Mouse (Mus musculus): ENCODE measurements around the gene 1700020A23Rik.

1700020A23Rik gene

GRCm38 (mm10) chr2:130412775-130413174, 7.7 kb downstream of the 1700020A23Rik start:
- DNase-seq: no peak

DNA sequence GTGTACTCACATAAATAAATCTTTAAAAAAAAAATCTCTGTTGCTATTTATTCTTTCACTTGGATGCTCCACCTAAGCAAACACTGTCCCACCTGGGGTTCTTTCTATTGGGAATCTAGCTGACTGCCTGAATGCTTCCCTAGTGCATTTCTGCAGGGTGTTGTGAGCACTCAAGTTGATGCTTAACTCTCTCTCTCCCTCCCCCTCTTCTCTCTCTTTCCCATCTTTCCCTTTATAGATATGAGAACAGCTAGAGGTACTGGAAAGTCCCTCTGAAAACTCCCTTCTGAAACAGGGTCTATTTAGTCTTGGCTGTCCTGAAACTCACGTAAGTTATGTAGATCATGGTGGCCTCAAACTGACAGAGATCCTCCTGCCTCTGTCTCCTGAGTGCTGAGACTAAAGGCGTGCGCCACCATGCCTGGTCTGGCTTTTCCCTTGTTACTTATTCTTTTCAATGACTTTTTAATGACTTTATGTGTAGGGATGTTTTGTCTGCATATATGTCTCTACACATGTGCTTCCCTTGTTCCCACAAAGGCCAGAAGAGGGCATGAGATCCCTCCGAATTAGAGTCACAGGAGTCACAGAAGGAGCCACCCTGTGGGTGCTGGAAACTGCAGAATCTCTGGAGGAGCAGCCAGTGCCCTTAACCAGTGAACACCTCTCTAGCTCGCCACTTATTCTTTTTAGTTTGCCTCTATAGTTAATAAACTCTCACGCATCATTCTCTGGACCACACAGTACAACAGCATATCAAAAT, 9.2 kb downstream of the 1700020A23Rik start:
- DNase-seq: no peak

DNA sequence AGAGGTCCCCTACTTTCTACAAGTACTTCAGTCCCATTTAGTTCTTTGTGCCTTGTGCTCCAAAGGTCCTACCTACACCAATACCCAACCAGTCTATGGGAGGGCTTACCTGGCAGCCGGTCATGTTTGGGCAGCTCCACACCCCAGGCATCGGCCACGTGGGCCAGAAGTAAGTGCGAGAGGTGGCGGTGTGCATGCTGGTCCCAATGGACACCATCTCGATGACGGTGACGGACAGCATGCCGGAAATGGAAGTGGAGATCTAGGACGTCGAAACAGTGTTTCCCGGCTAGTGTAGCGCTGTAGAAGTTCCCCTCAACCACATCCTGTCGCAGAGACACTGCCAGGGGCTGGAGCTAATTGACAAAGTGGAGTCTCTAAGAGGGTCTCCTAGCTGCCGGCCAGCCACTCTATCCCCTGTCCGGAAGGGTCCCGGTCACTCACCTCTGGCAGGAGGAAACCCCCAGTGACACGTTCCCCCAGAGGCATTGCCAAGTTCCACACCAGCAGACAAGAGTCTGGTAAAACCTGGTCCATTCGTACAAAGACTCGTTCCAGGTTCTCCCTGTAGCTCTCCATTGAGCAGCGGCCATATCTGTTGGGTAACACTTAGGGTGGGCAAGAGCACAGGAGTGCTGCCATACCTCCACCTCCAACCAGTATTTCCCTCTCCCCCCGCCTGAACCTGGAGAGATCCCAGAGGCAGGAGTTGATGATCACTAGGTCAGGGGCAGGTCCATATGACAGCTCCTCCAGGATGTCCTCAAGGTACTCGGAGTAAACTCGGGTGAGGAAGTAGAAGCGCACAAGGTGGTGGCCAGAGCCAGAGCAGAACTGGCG, 16.9 kb downstream of the 1700020A23Rik start:
- DNase-seq: no peak

- peak; percentile 79 for DNase-seq
Measured at GRCm38 (mm10) chr2:130423397-130424125, 18.5 kb downstream of the 1700020A23Rik start.

DNA sequence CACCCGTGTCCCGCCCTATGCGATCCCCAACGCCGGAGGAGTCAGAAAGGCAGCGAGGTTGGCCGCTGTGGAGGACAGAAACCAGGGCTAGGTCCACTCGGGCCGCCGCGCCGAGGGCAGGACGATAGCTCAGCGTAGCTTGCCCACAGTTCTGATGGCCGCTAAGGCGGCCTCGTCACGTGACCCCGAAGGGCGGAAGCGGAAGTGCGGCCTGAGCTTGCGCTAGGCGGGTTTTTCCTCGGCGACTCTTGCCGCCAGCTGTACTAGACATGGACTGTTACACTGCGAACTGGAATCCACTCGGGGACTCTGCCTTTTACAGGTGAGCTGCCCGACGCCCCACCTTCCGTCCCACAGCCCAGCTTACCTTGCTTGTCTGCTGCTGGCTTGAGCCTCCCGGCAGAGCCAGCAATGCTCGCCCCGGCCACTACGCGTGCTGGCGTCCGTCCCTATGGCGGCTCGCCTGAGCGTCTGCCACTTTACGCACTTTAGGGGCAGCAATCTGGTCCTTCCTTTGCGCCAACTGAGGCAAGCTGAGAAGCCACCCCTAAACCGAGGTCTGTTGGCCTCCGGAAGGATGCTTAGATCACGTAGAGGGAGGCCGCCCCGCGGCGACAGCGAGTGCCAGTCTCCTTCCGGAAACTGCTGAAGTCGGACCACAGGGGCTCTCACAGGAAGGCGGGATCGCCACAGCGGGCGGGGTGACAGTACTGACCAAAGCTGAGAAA, 19.2 kb downstream of the 1700020A23Rik start, which contains the start of the genes Vps16 and Pced1a:
Gene Vps16 (plus strand): TSS at position 214 of the 728 bp plus-strand sequence.
Gene Pced1a (minus strand): TSS at position 576 of the 728 bp plus-strand sequence.
- DNase-seq: peak; percentile 94

DNA sequence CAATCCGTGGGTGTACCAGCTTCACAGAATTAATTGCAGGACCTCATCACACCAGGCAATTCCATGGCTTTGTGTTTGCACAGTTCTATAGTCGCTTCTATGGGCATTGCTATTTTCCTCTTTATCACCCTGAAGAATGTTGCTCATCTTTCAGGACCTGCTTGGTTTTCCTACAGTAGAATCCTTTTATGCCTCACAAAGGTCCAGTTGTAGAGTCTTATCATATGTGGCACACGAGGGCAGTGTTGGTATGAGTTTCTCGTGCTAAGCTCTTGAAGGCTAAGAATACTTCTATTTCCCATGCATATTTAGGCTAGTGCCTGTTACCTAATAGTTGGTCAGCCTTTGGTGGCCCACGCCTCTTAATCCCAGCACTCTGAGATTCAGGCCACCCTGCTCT, 20.1 kb downstream of the 1700020A23Rik start:
- DNase-seq: no peak

GRCm38 (mm10) chr2:130429851-130430250, 24.8 kb downstream of the 1700020A23Rik start:
- no peak for DNase-seq

DNA sequence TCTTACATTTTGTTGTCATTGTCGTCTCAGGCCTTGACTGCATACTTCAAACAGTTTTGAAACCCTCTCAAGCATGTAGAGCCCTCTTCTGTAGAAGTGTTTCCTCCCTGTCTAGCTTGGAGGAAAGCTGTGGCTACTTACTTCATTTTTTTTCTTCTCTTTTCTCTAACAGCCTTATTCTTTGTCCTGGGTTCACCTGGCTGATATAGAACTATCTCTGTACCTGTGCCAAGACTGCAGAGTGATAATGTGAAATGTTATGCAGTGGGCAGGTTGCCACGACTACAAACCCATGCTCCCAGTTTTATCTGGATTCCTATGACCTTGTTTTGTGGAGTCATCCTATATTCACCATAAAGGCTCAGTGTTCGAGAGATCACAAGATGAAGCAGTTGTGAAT, 25.4 kb downstream of the 1700020A23Rik start:
- DNase-seq: no peak

DNA sequence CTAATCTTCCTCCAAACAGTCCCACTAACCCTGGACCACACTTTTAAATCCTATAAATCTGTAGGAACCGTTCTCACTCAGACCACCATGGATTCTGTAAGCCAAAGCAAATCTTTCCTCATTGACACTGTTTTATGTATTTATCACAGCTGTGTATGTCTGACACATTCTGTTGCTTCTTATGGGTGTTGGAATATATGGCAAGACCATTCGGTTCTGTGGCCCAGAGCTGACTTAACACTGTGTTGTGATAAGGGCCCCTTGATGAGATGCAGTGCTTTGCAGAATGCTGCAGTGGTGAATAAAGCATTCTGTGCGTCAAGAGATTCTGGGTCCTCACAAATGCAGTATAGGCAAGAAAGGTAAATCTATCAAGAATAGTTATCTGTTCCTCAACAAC, 27.1 kb downstream of the 1700020A23Rik start:
- DNase-seq: no peak

GRCm38 (mm10) chr2:130433152-130433551, 28.1 kb downstream of the 1700020A23Rik start:
- peak; percentile 41 for DNase-seq

GRCm38 (mm10) chr2:130436769-130437168, 31.7 kb downstream of the 1700020A23Rik start:
- DNase-seq: no peak

- DNase-seq: no peak
Measured at GRCm38 (mm10) chr2:130438861-130439260, 33.8 kb downstream of the 1700020A23Rik start.

DNA sequence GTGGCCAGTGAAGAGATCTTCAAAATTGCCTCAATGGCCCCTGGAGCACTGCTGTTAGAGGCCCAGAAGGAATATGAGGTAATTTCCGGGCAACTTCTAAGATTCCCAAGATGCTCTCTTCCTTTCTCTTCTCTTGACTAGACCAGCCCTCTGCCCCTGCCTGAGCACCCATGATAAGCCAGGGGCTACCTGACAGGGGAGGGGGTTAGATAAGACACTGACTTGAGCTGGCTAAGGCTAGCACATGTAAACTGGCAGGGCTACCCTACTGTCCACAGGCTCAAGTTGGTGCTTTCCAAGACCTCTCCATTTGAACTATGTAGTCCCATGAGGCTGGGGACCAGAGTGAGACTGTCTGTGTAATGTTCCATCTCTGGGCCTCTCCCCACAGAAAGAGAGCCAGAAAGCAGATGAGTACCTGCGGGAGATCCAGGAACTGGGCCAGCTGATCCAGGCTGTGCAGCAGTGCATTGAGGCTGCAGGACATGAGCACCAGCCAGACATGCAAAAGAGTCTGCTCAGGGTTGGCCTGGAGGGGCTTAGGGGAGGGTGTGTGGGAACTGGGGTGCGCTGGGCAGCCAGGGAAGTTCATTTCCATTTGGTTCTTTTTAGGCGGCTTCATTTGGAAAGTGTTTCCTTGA, 34.9 kb downstream of the 1700020A23Rik start:
- no peak for DNase-seq

- no peak for DNase-seq
Measured at GRCm38 (mm10) chr2:130442162-130442561, 37.1 kb downstream of the 1700020A23Rik start.

- no peak for DNase-seq
Measured at GRCm38 (mm10) chr2:130448449-130448848, 43.4 kb downstream of the 1700020A23Rik start.

DNA sequence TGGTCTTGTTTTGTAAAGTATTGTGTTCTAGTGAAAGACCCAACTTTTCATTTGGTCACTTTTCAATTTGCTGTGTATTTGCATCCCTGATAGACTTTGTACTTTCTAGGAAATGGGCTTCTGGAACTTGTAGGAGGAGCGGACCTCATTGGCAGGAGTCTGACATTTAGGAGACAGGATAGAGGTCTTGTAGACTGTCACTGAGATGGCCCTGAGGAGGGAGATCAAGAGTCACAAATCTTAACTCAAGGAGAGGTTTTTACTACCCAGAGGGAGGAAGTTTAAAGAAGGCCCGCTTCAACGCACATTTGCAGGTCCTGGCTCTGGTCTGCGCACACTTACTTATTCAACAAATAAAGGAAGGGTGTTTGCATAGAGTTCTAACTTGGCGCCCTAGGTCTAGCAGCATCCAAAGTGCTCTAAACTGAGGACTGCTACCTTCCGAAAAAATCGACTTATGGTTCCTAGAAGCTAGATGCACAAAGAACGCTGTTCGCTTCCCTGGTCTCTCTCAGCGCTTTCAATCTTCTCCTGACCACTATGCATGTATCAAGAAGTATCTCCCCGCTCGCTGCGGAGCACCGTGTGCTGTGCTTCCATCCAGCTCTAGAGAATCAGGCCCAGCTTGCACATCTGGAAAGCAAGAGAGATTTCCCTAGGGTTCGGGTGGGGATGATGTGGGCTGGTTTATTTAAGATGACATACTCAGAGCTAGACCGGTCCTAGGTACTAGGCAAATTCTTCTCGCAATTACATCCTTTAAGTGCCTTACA, 44.1 kb downstream of the 1700020A23Rik start:
- no peak for DNase-seq

DNA sequence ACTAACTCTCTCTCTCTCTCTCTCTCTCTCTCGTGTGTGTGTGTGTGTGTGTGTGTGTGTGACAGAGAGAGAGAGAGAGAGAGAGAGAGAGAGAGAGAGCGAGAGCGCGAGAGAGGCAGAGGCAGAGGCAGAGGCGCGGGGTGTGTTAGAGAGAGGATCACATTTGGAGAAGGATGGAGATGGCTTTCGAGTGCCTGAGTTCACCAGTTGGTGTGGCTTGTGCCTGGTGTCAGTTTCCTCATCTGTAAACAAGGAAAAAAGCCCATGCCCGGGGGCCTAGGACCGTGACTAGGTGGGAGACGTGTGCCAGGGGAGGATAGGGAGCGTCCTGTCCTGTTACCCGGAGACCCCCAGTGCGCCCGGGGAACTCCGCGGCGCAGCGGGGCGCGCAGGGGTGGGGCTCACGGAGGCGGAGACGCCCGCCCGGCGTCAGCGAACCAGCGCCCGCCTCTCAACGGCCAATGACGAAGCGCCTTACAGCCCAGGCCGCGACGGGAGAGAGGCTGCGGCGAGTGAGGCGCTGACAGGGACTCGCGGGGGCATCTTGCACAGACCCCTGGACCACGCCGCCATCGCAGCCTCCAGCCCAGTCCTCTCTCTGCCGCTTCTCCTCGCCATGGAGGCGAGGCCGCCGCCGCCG, 44.9 kb downstream of the 1700020A23Rik start, which contains the start of gene Ptpra:
Gene Ptpra (plus strand): TSS at position 485 of the 640 bp plus-strand sequence.
- DNase-seq: peak; percentile 93

- DNase-seq: peak; percentile 82
Measured at GRCm38 (mm10) chr2:130450434-130450796, 45.4 kb downstream of the 1700020A23Rik start.

DNA sequence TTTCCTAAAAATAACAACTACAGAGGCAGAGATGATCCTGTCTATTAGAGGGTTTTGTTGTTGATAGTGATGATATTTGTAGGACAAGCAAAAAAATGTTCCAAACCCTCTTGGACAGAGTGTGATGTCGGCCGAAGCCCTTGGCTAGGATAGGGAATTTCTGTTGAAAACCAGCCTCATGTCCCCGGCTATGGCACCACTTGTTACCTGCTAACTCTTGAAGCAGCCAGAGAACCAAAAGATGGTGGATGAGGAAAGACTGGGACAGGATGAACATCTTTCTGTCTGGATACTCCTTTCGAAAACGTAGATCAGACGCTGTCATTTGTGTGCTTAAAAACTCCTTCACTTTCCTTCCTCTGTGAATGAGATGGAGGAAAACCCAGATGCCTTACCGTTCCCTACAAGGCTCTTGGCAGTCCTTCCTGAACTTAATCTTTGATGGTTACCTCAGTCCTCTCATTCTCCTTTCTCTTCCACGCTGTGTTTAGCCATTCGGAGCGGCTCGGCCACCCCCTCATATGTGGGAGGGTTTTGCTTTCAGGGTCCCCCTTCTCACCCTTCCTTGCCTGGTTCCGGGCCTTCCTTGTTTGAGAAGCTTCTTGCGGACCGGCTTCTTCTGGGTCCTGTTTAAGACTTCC, 46.1 kb downstream of the 1700020A23Rik start:
- no peak for DNase-seq

- no peak for DNase-seq
Measured at GRCm38 (mm10) chr2:130451727-130452090, 46.6 kb downstream of the 1700020A23Rik start.
